Mouse (Mus musculus): Measurements from ENCODE around the gene Ssty2. TPM values are rescaled to one million over a fixed set of nuclear protein-coding genes. Genes with fewer than 3 reads are reported as not detected.
"Not testable (repeated sequence)": the region's sequence is repeated elsewhere in the genome, so short reads cannot be mapped to it uniquely, and the experiment has no call there.

Gene Ssty2
- total RNA-seq (2014; fragmentation: Nextera tagmentation) (not detected in 2 replicates), total RNA-seq (2017) (not detected in 2 replicates)

GRCm38 (mm10) chrY:67047972-67048371, at the start of gene Ssty2:
Ssty2 (minus strand) TSS chrY:67048072.
- ATAC-seq (replicated peaks; ENCODE audit: low FRiP score, low TSS enrichment, poor library complexity, severe bottlenecking) = not testable (repeated sequence)

All from megakaryocyte-erythroid progenitor cell, adult 5-6 weeks (primary cell).